Mouse (Mus musculus) midbrain, postnatal 0 days (tissue): ENCODE data around the gene Parp6. TPM values are rescaled to one million over a fixed set of nuclear protein-coding genes. Genes with fewer than 3 reads are reported as not detected.

Source experiments
- ATAC-seq: fragments of 200-750 bp; cut with Nextera tagmentation; 2 replicates; pipeline ENCODE4 v1.8.0; 2017; ENCODE audit warnings: moderate number of reproducible peaks, mild to moderate bottlenecking, moderate TSS enrichment, moderate library complexity; ENCODE audit not compliant: low FRiP score
- DNase-seq: peaks from one replicate; pipeline ENCODE4 v3.0.0-alpha.2; 2015; ENCODE audit warnings: low spot score
- H3K27ac ChIP-seq: fragments of 300-500 bp; sonication (generic); 2 replicates; pipeline ENCODE4 v1.5.1; 2014; ENCODE audit warnings: low read depth, mild to moderate bottlenecking, low read length, mixed read lengths
- H3K27me3 ChIP-seq: fragments of 300-500 bp; sonication (generic); 2 replicates; pipeline ENCODE4 v1.6.1; 2014; ENCODE audit warnings: low read length, control low read depth, mixed read lengths; ENCODE audit not compliant: insufficient read depth
- H3K36me3 ChIP-seq: fragments of 300-500 bp; sonication (generic); 2 replicates; pipeline ENCODE4 v1.6.1; 2014; ENCODE audit warnings: low read length, control low read depth, mixed read lengths; ENCODE audit not compliant: insufficient read depth
- H3K4me1 ChIP-seq: fragments of 300-500 bp; sonication (generic); 2 replicates; pipeline ENCODE4 v1.6.1; 2014; ENCODE audit warnings: mild to moderate bottlenecking, control low read depth, antibody characterized with exemption, low read length, mixed read lengths; ENCODE audit not compliant: insufficient read depth
- H3K4me2 ChIP-seq: fragments of 300-500 bp; sonication (generic); 2 replicates; pipeline ENCODE4 v1.6.1; 2014; ENCODE audit warnings: low read depth, mild to moderate bottlenecking, low read length, mixed read lengths; ENCODE audit not compliant: poor library complexity, severe bottlenecking
- H3K4me3 ChIP-seq: fragments of 300-500 bp; sonication (generic); 2 replicates; pipeline ENCODE4 v1.5.1; 2014; ENCODE audit warnings: low read depth, mild to moderate bottlenecking, low read length, moderate library complexity
- H3K9ac ChIP-seq: fragments of 300-500 bp; sonication (generic); replicated peaks from 2 replicates; pipeline ENCODE4 v1.6.1; 2014; ENCODE audit warnings: mild to moderate bottlenecking, low read length, moderate library complexity, mixed read lengths; ENCODE audit not compliant: poor library complexity, severe bottlenecking
- H3K9me3 ChIP-seq: fragments of 300-500 bp; sonication (generic); 2 replicates; pipeline ENCODE4 v1.6.1; 2016; ENCODE audit warnings: low read length, control low read depth
- CTCF ChIP-seq: IDR thresholded peaks from 2 replicates; pipeline ENCODE4 v1.5.1; 2016; ENCODE audit warnings: antibody characterized with exemption, mild to moderate bottlenecking
- WGBS: fragments of 180-500 bp; shearing (Covaris S2); extraction: QIAGEN DNeasy Blood & Tissue Kit; methylation state at CpG from one replicate; pipeline ENCODE4 v1.1.7; 2014; 5-methylcytosine and 5-hydroxymethylcytosine counted together
- polyA plus RNA-seq: library from polyadenylated mRNA; unstranded; fragments of >200 nt; fragmentation: Nextera tagmentation; extraction: Ambion mirVana; gene quantifications from 2 replicates; pipeline ENCODE4 v1.2.1, GENCODE M21; 2015
- total RNA-seq: library from RNA; depleted of rRNA; stranded (reverse); fragments of >200 nt; gene quantifications from 2 replicates; pipeline ENCODE4 v1.2.3, GENCODE M21; 2014

Parp6 gene
- total and polyA plus RNA-seq, 2 experiments from 2014 or later: 136 to 170 TPM

DNA sequence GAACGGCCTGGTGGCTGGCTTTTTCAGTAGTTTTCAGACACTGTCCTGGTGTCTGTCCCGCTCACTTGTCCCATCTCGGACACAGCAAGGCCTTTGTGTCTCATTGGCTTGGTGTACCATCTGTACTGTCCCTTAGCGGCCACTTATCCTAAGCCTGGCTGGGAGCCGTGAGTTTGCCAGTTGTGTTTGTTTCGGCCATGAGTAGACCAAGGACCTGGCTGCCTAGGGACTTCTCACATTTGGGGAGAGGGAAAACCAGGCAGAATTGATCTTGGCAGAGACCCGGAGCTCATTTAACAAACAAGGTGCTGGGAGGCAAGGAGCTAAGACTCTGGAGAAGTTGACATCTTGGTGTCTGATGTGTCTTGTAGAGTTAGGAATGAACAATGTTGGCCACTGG lies 46.1 kb downstream of the Parp6 start:
- Histone ChIP-seq H3K27ac (no peak overlapping the region), H3K27me3 (no peaks in the 10 kb centered on the region), H3K4me1 (peaks cover 17% of the 10 kb centered on the region; the same call in 1 of the 2 replicates), H3K9me3 (no peaks in the 10 kb centered on the region), H3K36me3 (peaks cover 25% of the 10 kb centered on the region), H3K4me3 (no peak overlapping the region), H3K4me2 (no peak overlapping the region), H3K9ac (no peak overlapping the region)
- no peak for DNase-seq
- ATAC-seq: no peak
- no peak for TF ChIP-seq CTCF
- 77% methylated on average over 7 of the region's 7 CpGs for WGBS

DNA sequence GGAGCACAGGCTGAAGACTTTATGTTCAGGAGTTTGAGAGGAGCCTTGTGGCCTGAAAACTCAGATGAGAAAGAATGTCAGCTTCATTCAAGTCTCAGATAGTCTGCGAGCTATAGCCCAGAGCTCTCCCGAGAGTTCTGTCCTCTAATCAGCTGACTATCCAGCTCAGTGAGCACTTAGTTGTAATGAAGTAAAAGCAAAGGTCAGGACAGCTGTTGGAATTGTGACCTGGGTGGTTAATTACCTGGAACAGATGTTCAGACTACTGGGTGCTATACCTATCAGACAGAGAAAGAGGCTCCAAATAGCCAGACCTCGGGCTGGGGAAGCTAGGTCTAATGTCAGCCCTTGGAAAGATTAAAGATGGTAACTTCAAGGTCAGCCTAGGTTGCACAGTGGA lies 46.9 kb downstream of the Parp6 start:
- no peak for ATAC-seq
- Histone ChIP-seq H3K4me2 (no peak overlapping the region), H3K36me3 (peaks cover 29% of the 10 kb centered on the region), H3K9ac (no peak overlapping the region), H3K27me3 (no peaks in the 10 kb centered on the region), H3K9me3 (no peaks in the 10 kb centered on the region), H3K4me1 (peaks cover 12% of the 10 kb centered on the region; the same call in 1 of the 2 replicates), H3K27ac (no peak overlapping the region), H3K4me3 (no peak overlapping the region)
- WGBS: 59% methylated on average over 3 of the region's 3 CpGs
- TF ChIP-seq CTCF: no peak
- no peak for DNase-seq

DNA sequence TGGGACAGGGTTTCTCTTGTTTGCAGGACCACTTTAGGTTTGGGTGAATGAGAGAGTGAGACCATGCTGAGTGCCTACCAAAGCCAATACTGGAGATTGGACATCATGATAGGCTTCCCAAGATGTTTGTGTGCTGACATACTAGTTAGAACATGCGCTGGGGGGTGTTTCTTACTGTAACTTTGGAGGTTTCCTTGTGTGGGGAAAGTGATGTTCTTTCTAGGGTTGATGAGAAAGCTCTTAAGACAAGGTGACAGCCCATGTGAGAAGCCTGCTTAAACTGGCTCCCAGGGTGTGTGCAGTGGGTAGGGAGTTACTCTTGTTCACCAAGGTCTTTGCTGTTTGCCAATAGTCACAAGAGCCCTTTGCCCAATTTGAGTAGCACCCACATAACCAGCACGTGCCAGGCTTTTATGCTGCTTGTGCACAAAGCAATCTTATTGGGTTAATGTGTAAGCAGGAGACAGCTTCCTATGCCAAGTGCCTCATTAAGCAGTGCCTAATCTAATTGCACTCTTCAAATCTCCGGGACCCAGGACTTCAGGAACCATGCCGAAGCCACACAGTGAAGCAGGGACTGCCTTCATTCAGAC lies 47.7 kb downstream of the Parp6 start:
- no peak for ATAC-seq

DNA sequence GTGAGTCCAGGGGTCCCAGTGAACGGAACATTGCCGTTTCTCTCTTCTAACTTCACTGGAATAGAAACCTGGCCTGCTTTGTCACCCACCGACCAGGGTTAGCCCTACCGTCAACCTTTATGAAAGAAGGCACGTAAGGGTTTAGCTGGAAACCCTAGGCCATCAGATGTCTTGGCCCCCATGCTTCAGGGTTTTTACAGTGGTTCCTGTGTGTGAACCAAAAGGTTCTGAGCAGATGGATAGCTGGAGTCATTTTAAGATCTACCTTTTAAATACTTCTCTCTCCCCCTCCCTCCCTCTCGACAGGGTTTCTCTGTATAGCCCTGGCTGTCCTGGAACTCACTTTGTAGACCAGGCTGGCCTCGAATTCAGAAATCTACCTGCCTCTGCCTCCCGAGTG lies 48.9 kb downstream of the Parp6 start:
- no peak overlapping the region for H3K27ac ChIP-seq
- no peak overlapping the region for H3K9ac ChIP-seq
- no peaks in the 10 kb centered on the region for H3K27me3 ChIP-seq
- H3K4me2 ChIP-seq: no peak overlapping the region
- DNase-seq (no peak), ATAC-seq (no peak)
- peaks cover 44% of the 10 kb centered on the region for H3K36me3 ChIP-seq
- WGBS: 95% methylated on average over 8 of the region's 8 CpGs
- no peak for TF ChIP-seq CTCF
- no peak overlapping the region for H3K4me3 ChIP-seq
- peaks cover 2% of the 10 kb centered on the region; the same call in 1 of the 2 replicates for H3K4me1 ChIP-seq
- H3K9me3 ChIP-seq: no peaks in the 10 kb centered on the region

More for the DNA sequence above, 47.7 kb downstream of the Parp6 start:
- H3K4me3 ChIP-seq: no peak overlapping the region
- H3K4me2 ChIP-seq: no peak overlapping the region
- no peak overlapping the region for H3K9ac ChIP-seq
- H3K36me3 ChIP-seq: peaks cover 33% of the 10 kb centered on the region
- no peak for TF ChIP-seq CTCF
- H3K9me3 ChIP-seq: no peaks in the 10 kb centered on the region
- H3K4me1 ChIP-seq: peaks cover 10% of the 10 kb centered on the region; the same call in 1 of the 2 replicates
- H3K27ac ChIP-seq: no peak overlapping the region
- no peak for DNase-seq
- no peaks in the 10 kb centered on the region for H3K27me3 ChIP-seq
- 79% methylated on average over 4 of the region's 4 CpGs for WGBS

DNA sequence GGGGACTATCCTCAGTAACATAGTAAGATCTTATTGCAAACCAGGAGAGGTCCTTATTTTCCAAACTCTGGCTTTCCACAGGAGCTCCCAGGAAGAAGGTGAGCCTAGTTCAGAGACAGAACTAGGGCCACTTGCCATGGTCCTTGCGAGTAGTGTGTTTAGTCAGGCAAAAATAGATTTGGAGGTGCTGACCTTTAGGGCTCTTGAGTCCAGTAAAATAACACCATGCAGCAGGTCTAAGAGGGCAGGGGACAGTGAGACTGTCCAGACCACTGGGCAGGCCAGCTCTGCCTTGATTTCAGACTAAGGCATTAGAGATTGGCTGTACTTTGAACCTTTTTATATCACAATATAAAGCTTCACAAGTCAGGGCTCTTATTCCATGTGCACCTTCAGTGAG lies 49.7 kb downstream of the Parp6 start:
- no peak for DNase-seq
- Histone ChIP-seq H3K27ac (no peak overlapping the region), H3K4me2 (no peak overlapping the region), H3K9ac (no peak overlapping the region), H3K36me3 (peaks cover 51% of the 10 kb centered on the region), H3K9me3 (no peaks in the 10 kb centered on the region), H3K27me3 (no peaks in the 10 kb centered on the region), H3K4me3 (no peak overlapping the region), H3K4me1 (no peaks in the 10 kb centered on the region)
- no peak for ATAC-seq
- TF ChIP-seq CTCF: no peak
- WGBS: 100% methylated on average over 1 of the region's 1 CpGs

- no peak for DNase-seq
- Histone ChIP-seq H3K36me3 (peaks cover 55% of the 10 kb centered on the region), H3K27me3 (no peaks in the 10 kb centered on the region), H3K4me2 (no peak overlapping the region), H3K27ac (no peak overlapping the region), H3K4me1 (no peaks in the 10 kb centered on the region), H3K9ac (no peak overlapping the region), H3K9me3 (no peaks in the 10 kb centered on the region), H3K4me3 (no peak overlapping the region)
- ATAC-seq: no peak
- WGBS: 78% methylated on average over 4 of the region's 4 CpGs
- TF ChIP-seq CTCF: no peak
Measured at GRCm38 (mm10) chr9:59667250-59667649, 50.2 kb downstream of the Parp6 start.
